Mouse (Mus musculus): Measurements from ENCODE around the gene Gm28557. TPM values are rescaled to one million over a fixed set of nuclear protein-coding genes. Genes with fewer than 3 reads are reported as not detected.
"Not testable (repeated sequence)": the region's sequence is repeated elsewhere in the genome, so short reads cannot be mapped to it uniquely, and the experiment has no call there.

Gene Gm28557
- 2.1 and 2.7 TPM in 2 replicates for polyA plus RNA-seq (2015; fragmentation: Nextera tagmentation; extraction: Ambion mirVana)

GRCm38 (mm10) chr13:67108194-67108820 is at the start of gene Gm28557:
Gene Gm28557 (minus strand): TSS chr13:67108604.
- H3K4me1 ChIP-seq (ENCODE audit: control insufficient read depth, insufficient read depth, low read length) = peaks cover 6% of the 10 kb centered on the region
- ATAC-seq = peak; percentile 100
- no peaks in the 10 kb centered on the region for H3K27me3 ChIP-seq (replicated peaks; ENCODE audit: control insufficient read depth, insufficient read depth, low read length)
- H3K4me3 ChIP-seq (ENCODE audit: low read length) = peak within 1 kb of the TSS; percentile 64
- peak within 1 kb of the TSS; percentile 72 for H3K9ac ChIP-seq (ENCODE audit: low read depth, low read length)
- WGBS = under 1% methylated on average over 17 of the region's 17 CpGs
- H3K36me3 ChIP-seq (ENCODE audit: control insufficient read depth, insufficient read depth, low read length) = peaks cover 5% of the 10 kb centered on the region; the same call in 1 of the 2 replicates
- peak within 1 kb of the TSS; percentile 91 for H3K27ac ChIP-seq (ENCODE audit: low read length)
- H3K4me2 ChIP-seq (ENCODE audit: low read depth, low read length) = peak within 1 kb of the TSS; percentile 74
- H3K9me3 ChIP-seq (ENCODE audit: control insufficient read depth, low read length) = no peaks in the 10 kb centered on the region

DNA sequence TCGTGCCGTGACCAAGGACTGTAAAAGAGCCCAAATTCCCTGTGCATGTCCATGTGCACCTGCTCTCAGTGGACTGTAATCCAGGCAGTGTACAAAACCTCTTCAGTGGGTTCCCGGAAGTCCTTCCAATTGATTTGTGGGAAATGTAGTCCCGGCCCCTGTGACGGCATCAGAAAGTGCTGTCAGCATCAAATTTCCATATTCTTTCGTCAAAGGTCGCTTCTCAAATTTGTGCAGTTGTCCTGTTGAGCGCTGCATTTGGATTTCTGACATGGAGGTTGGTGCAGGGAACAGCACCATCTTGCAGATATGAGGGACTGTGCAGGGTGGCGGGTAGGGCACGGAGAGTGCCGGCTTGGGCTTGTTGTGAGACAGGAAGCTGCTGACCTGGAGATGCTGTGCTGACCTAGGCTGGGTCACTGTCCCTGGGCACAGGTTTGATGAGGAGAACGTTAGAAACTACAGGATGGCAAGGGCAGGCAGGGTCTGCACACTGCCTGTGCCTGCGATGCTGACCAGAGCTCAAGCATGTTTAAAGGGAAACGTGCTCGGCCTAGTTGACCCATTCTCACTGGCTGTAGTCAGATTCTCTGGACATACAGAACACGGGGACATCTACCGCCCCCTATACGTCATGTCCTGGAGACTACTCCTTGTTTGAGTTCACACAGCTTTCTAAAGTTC is 19.8 kb upstream of the Gm28557 start:
- Histone ChIP-seq H3K27me3 (replicated peaks; ENCODE audit: control insufficient read depth, insufficient read depth, low read length) (no peaks in the 10 kb centered on the region), H3K36me3 (ENCODE audit: control insufficient read depth, insufficient read depth, low read length) (no peaks in the 10 kb centered on the region), H3K9ac (ENCODE audit: low read depth, low read length) (peak overlapping the region; percentile 75), H3K4me2 (ENCODE audit: low read depth, low read length) (peak overlapping the region; percentile 73), H3K4me1 (ENCODE audit: control insufficient read depth, insufficient read depth, low read length) (no peaks in the 10 kb centered on the region; the same call in 1 of the 2 replicates), H3K27ac (ENCODE audit: low read length) (peak overlapping the region; percentile 48), H3K9me3 (ENCODE audit: control insufficient read depth, low read length) (no peaks in the 10 kb centered on the region), H3K4me3 (ENCODE audit: low read length) (peak overlapping the region; percentile 75)
- ATAC-seq = peak; percentile 99
- WGBS = 1% methylated on average over 18 of the region's 18 CpGs

DNA sequence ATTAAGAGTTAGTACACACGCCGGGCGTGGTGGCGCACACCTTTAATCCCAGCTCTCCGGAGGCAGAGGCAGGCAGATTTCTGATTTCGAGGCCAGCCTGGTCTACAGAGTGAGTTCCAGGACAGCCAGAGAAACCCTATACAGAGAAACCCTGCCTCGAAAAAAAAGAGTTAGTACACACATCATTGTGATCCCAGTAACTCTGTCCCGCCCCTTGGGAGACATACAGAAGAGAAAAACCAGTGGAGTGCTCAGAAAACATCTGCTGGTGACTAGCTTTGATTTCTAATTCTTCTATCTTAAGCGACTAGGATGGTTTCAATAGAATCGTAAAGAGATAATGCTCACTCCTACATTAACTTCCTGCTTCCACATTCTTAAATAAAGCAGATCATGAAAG is 19.1 kb upstream of the Gm28557 start:
- H3K36me3 ChIP-seq (ENCODE audit: control insufficient read depth, insufficient read depth, low read length); H3K4me1 ChIP-seq (ENCODE audit: control insufficient read depth, insufficient read depth, low read length); H3K27me3 ChIP-seq (replicated peaks; ENCODE audit: control insufficient read depth, insufficient read depth, low read length); H3K27ac ChIP-seq (ENCODE audit: low read length); H3K4me3 ChIP-seq (ENCODE audit: low read length); H3K9me3 ChIP-seq (ENCODE audit: control insufficient read depth, low read length); H3K9ac ChIP-seq (ENCODE audit: low read depth, low read length): not testable (repeated sequence)
- WGBS = 74% methylated on average over 10 of the region's 10 CpGs
- peak; percentile 16; the same call in 1 of the 2 replicates for ATAC-seq
- H3K4me2 ChIP-seq (ENCODE audit: low read depth, low read length) = peak overlapping the region; percentile 44; the same call in 1 of the 2 replicates

DNA sequence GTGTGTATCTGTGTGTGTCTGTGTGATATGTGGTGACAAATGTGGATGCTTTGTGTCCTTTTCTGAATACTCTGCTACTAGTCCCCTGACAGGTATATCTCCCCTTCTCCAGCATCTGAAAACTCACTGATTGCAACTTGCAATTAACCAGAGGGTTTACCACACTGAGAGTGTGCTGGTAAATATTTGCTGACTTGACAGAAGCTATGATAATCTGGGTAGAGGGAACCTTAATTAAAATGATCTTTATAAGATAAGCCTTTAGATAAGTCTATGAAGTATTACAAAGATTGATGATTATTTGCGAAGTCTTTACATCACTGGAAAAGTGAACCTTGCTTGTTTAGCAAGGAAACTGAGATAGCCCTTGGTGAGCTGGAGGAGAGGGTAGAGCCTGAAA is 16.1 kb upstream of the Gm28557 start:
- Histone ChIP-seq H3K4me2 (ENCODE audit: low read depth, low read length) (no peak overlapping the region), H3K27ac (ENCODE audit: low read length) (no peak overlapping the region), H3K27me3 (replicated peaks; ENCODE audit: control insufficient read depth, insufficient read depth, low read length) (0 out of 2 replicates have a peak, but pooled peaks cover 2% of the 10 kb centered on the region), H3K9ac (ENCODE audit: low read depth, low read length) (no peak overlapping the region), H3K9me3 (ENCODE audit: control insufficient read depth, low read length) (no peaks in the 10 kb centered on the region), H3K4me3 (ENCODE audit: low read length) (no peak overlapping the region), H3K4me1 (ENCODE audit: control insufficient read depth, insufficient read depth, low read length) (no peaks in the 10 kb centered on the region; the same call in 1 of the 2 replicates), H3K36me3 (ENCODE audit: control insufficient read depth, insufficient read depth, low read length) (no peaks in the 10 kb centered on the region)
- 87% methylated on average over 1 of the region's 1 CpGs for WGBS
- ATAC-seq = no peak

GRCm38 (mm10) chr13:67121360-67121759 is 13.0 kb upstream of the Gm28557 start, which contains the start of gene Zfp759:
Gene Zfp759 (plus strand): TSS chr13:67121660.
- not testable (repeated sequence) for H3K27ac ChIP-seq (ENCODE audit: low read length); H3K36me3 ChIP-seq (ENCODE audit: control insufficient read depth, insufficient read depth, low read length); H3K4me1 ChIP-seq (ENCODE audit: control insufficient read depth, insufficient read depth, low read length); H3K27me3 ChIP-seq (replicated peaks; ENCODE audit: control insufficient read depth, insufficient read depth, low read length); H3K9me3 ChIP-seq (ENCODE audit: control insufficient read depth, low read length); H3K4me3 ChIP-seq (ENCODE audit: low read length); H3K4me2 ChIP-seq (ENCODE audit: low read depth, low read length); H3K9ac ChIP-seq (ENCODE audit: low read depth, low read length); ATAC-seq

DNA sequence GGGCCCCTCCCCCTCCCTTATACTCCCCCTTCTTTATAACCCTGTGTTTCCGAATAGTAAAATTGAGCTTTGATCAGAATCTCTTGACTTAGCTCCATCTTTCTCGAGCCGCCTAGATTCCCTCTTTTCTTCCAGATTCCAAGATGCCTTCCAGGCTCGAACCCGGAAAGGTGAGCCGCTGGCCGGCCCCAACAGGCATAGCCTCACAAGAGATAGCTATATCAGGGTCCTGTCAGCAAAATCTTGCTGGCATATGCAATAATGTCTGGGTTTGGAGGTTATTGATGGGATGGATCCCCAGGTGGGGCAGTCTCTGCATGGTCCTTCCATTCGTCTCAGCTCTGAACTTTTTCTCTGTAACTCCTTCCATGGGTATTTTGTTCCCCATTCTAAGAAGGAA is 7.8 kb upstream of the Gm28557 start, which contains the start of gene Rslcan18:
TSS of gene Rslcan18 (minus strand) at position 101 of the 400 bp plus-strand sequence.
- H3K36me3 ChIP-seq (ENCODE audit: control insufficient read depth, insufficient read depth, low read length); H3K9me3 ChIP-seq (ENCODE audit: control insufficient read depth, low read length); H3K27ac ChIP-seq (ENCODE audit: low read length); H3K4me1 ChIP-seq (ENCODE audit: control insufficient read depth, insufficient read depth, low read length); H3K9ac ChIP-seq (ENCODE audit: low read depth, low read length); ATAC-seq; H3K4me2 ChIP-seq (ENCODE audit: low read depth, low read length); H3K4me3 ChIP-seq (ENCODE audit: low read length); H3K27me3 ChIP-seq (replicated peaks; ENCODE audit: control insufficient read depth, insufficient read depth, low read length): not testable (repeated sequence)
- 90% methylated on average over 8 of the region's 8 CpGs for WGBS

- Histone ChIP-seq H3K4me3 (ENCODE audit: low read length) (no peak overlapping the region), H3K36me3 (ENCODE audit: control insufficient read depth, insufficient read depth, low read length) (no peaks in the 10 kb centered on the region), H3K27me3 (replicated peaks; ENCODE audit: control insufficient read depth, insufficient read depth, low read length) (no peaks in the 10 kb centered on the region), H3K27ac (ENCODE audit: low read length) (no peak overlapping the region), H3K4me2 (ENCODE audit: low read depth, low read length) (no peak overlapping the region), H3K9me3 (ENCODE audit: control insufficient read depth, low read length) (no peaks in the 10 kb centered on the region), H3K9ac (ENCODE audit: low read depth, low read length) (no peak overlapping the region), H3K4me1 (ENCODE audit: control insufficient read depth, insufficient read depth, low read length) (no peaks in the 10 kb centered on the region)
- ATAC-seq = no peak
- 81% methylated on average over 2 of the region's 2 CpGs for WGBS
These were observed 4.9 kb upstream of the Gm28557 start for GRCm38 (mm10) chr13:67113287-67113686.

- H3K4me3 ChIP-seq (ENCODE audit: low read length) = no peak overlapping the region
- H3K9ac ChIP-seq (ENCODE audit: low read depth, low read length) = no peak overlapping the region
- H3K27me3 ChIP-seq (replicated peaks; ENCODE audit: control insufficient read depth, insufficient read depth, low read length) = no peaks in the 10 kb centered on the region
- H3K27ac ChIP-seq (ENCODE audit: low read length) = no peak overlapping the region
- peaks cover 6% of the 10 kb centered on the region for H3K4me1 ChIP-seq (ENCODE audit: control insufficient read depth, insufficient read depth, low read length)
- no peaks in the 10 kb centered on the region for H3K36me3 ChIP-seq (ENCODE audit: control insufficient read depth, insufficient read depth, low read length)
- no peaks in the 10 kb centered on the region for H3K9me3 ChIP-seq (ENCODE audit: control insufficient read depth, low read length)
- WGBS = 84% methylated on average over 12 of the region's 12 CpGs
- no peak for ATAC-seq
- no peak overlapping the region for H3K4me2 ChIP-seq (ENCODE audit: low read depth, low read length)
These were observed 3.7 kb upstream of the Gm28557 start for GRCm38 (mm10) chr13:67112096-67112495.

- Histone ChIP-seq H3K9me3 (ENCODE audit: control insufficient read depth, low read length) (no peaks in the 10 kb centered on the region), H3K36me3 (ENCODE audit: control insufficient read depth, insufficient read depth, low read length) (peaks cover 5% of the 10 kb centered on the region; the same call in 1 of the 2 replicates), H3K27me3 (replicated peaks; ENCODE audit: control insufficient read depth, insufficient read depth, low read length) (no peaks in the 10 kb centered on the region), H3K4me2 (ENCODE audit: low read depth, low read length) (peak overlapping the region; percentile 38), H3K27ac (ENCODE audit: low read length) (no peak overlapping the region), H3K9ac (ENCODE audit: low read depth, low read length) (no peak overlapping the region), H3K4me1 (ENCODE audit: control insufficient read depth, insufficient read depth, low read length) (peaks cover 6% of the 10 kb centered on the region), H3K4me3 (ENCODE audit: low read length) (peak overlapping the region; percentile 64)
- 4% methylated on average over 9 of the region's 9 CpGs for WGBS
- peak; percentile 79 for ATAC-seq
These were observed 410 bp upstream of the Gm28557 start for GRCm38 (mm10) chr13:67108821-67109206.

All from intestine, embryonic 16.5 days (tissue).